Mouse (Mus musculus) brain, embryonic 14.5 days (tissue): ENCODE measurements around the gene Spag5.

Experiments
- CTCF ChIP-seq: fragments of 200-500 bp; IDR thresholded peaks from 2 replicates; pipeline ENCODE4 v1.5.1; 2012; ENCODE audit warnings: inconsistent platforms, mild to moderate bottlenecking, moderate library complexity, borderline replicate concordance; ENCODE audit not compliant: insufficient read depth, insufficient read length; ENCODE audit errors: extremely low read depth
- POLR2A ChIP-seq: fragments of 200-500 bp; IDR thresholded peaks from 2 replicates; pipeline ENCODE4 v1.6.1; 2012; ENCODE audit warnings: mild to moderate bottlenecking, inconsistent platforms, borderline replicate concordance; ENCODE audit not compliant: poor library complexity, insufficient read depth, insufficient read length, severe bottlenecking; ENCODE audit errors: extremely low read depth

- no peak for TF ChIP-seq CTCF
- TF ChIP-seq POLR2A = no peak
Measured at GRCm38 (mm10) chr11:78354905-78355304, 53.6 kb downstream of the Spag5 start.
